Mouse (Mus musculus): Measurements from ENCODE around the gene Sprn.

GRCm38 (mm10) chr7:140187721-140188390 lies 33.2 kb upstream of the Sprn start:
- no peak for TF ChIP-seq POLR2A (IDR thresholded peaks at IDR 0.05; ENCODE audit: borderline replicate concordance, extremely low read depth, insufficient read depth, insufficient read length, poor library complexity, severe bottlenecking)
- TF ChIP-seq CTCF (IDR thresholded peaks at IDR 0.05; ENCODE audit: borderline replicate concordance, extremely low read depth, insufficient read depth, insufficient read length), result no peak

All from brain, embryonic 14.5 days (tissue).